Mouse (Mus musculus): Measurements from ENCODE around the gene Gm21981. TPM values are rescaled to one million over a fixed set of nuclear protein-coding genes. Genes with fewer than 3 reads are reported as not detected.

The Gm21981 gene
- polyA plus RNA-seq, 1 experiment = 1.4 TPM

- WGBS = under 1% methylated on average over 23 of the region's 23 CpGs
- no peak overlapping the region for H3K27ac ChIP-seq (ENCODE audit: control insufficient read depth, insufficient read depth, low read length)
- no peak for DNase-seq
Measured at GRCm38 (mm10) chr17:47695337-47695710, 1.1 kb upstream of the Gm21981 start.

GRCm38 (mm10) chr17:47694503-47695336 lies 465 bp upstream of the Gm21981 start, which contains the start of gene Prickle4:
TSS of gene Prickle4 (minus strand) at chr17:47694736.
- DNase-seq = peak; percentile 96
- no peaks in the 10 kb centered on the region for H3K36me3 ChIP-seq (ENCODE audit: control insufficient read depth, insufficient read depth, low read length)
- TF ChIP-seq POLR2A (IDR thresholded peaks at IDR 0.05; ENCODE audit: control insufficient read depth, extremely low read depth, insufficient read depth, low read length, poor library complexity) (peak; percentile 47; the same call in 1 of the 2 replicates), CTCF (IDR thresholded peaks at IDR 0.05; ENCODE audit: borderline replicate concordance, control insufficient read depth, extremely low read depth, insufficient read depth, low read length, poor library complexity) (peak; percentile 93)
- H3K4me3 ChIP-seq (ENCODE audit: control insufficient read depth, insufficient read depth, low read length) = peak within 1 kb of the TSS; percentile 57
- peaks cover 3% of the 10 kb centered on the region; the same call in 1 of the 2 replicates for H3K27me3 ChIP-seq (ENCODE audit: control insufficient read depth, insufficient read depth, low read length)
- no peak within 1 kb of the TSS for H3K27ac ChIP-seq (ENCODE audit: control insufficient read depth, insufficient read depth, low read length)
- under 1% methylated on average over 80 of the region's 82 CpGs for WGBS
- H3K4me1 ChIP-seq (replicated peaks; ENCODE audit: control insufficient read depth, insufficient read depth, low read length) = peaks cover 7% of the 10 kb centered on the region

More at GRCm38 (mm10) chr17:47695337-47695710, 1.1 kb upstream of the Gm21981 start:
- peaks cover 3% of the 10 kb centered on the region; the same call in 1 of the 2 replicates for H3K27me3 ChIP-seq (ENCODE audit: control insufficient read depth, insufficient read depth, low read length)
- H3K4me1 ChIP-seq (replicated peaks; ENCODE audit: control insufficient read depth, insufficient read depth, low read length) = peaks cover 7% of the 10 kb centered on the region
- H3K4me3 ChIP-seq (ENCODE audit: control insufficient read depth, insufficient read depth, low read length) = peak overlapping the region; percentile 57
- TF ChIP-seq POLR2A (IDR thresholded peaks at IDR 0.05; ENCODE audit: control insufficient read depth, extremely low read depth, insufficient read depth, low read length, poor library complexity) = no peak
- TF ChIP-seq CTCF (IDR thresholded peaks at IDR 0.05; ENCODE audit: borderline replicate concordance, control insufficient read depth, extremely low read depth, insufficient read depth, low read length, poor library complexity) = no peak
- no peaks in the 10 kb centered on the region for H3K36me3 ChIP-seq (ENCODE audit: control insufficient read depth, insufficient read depth, low read length)

- Histone ChIP-seq H3K4me1 (replicated peaks; ENCODE audit: control insufficient read depth, insufficient read depth, low read length) (peaks cover 12% of the 10 kb centered on the region), H3K4me3 (ENCODE audit: control insufficient read depth, insufficient read depth, low read length) (peak overlapping the region; percentile 57), H3K27ac (ENCODE audit: control insufficient read depth, insufficient read depth, low read length) (no peak overlapping the region), H3K36me3 (ENCODE audit: control insufficient read depth, insufficient read depth, low read length) (no peaks in the 10 kb centered on the region), H3K27me3 (ENCODE audit: control insufficient read depth, insufficient read depth, low read length) (peaks cover 3% of the 10 kb centered on the region; the same call in 1 of the 2 replicates)
- TF ChIP-seq POLR2A (IDR thresholded peaks at IDR 0.05; ENCODE audit: control insufficient read depth, extremely low read depth, insufficient read depth, low read length, poor library complexity) = no peak
- no peak for TF ChIP-seq CTCF (IDR thresholded peaks at IDR 0.05; ENCODE audit: borderline replicate concordance, control insufficient read depth, extremely low read depth, insufficient read depth, low read length, poor library complexity)
- no peak for DNase-seq
- 75% methylated on average over 13 of the region's 13 CpGs for WGBS
Measured at GRCm38 (mm10) chr17:47693671-47694441, 399 bp downstream of the Gm21981 start.

GRCm38 (mm10) chr17:47691650-47692049 lies 2.6 kb downstream of the Gm21981 start:
- Histone ChIP-seq H3K27ac (ENCODE audit: control insufficient read depth, insufficient read depth, low read length) (no peak overlapping the region), H3K36me3 (ENCODE audit: control insufficient read depth, insufficient read depth, low read length) (no peaks in the 10 kb centered on the region)
- 98% methylated on average over 3 of the region's 3 CpGs for WGBS

GRCm38 (mm10) chr17:47689894-47690293 lies 4.4 kb downstream of the Gm21981 start:
- Histone ChIP-seq H3K4me1 (replicated peaks; ENCODE audit: control insufficient read depth, insufficient read depth, low read length) (peaks cover 21% of the 10 kb centered on the region), H3K4me3 (ENCODE audit: control insufficient read depth, insufficient read depth, low read length) (no peak overlapping the region), H3K27ac (ENCODE audit: control insufficient read depth, insufficient read depth, low read length) (no peak overlapping the region), H3K27me3 (ENCODE audit: control insufficient read depth, insufficient read depth, low read length) (no peaks in the 10 kb centered on the region), H3K36me3 (ENCODE audit: control insufficient read depth, insufficient read depth, low read length) (no peaks in the 10 kb centered on the region)
- TF ChIP-seq CTCF (IDR thresholded peaks at IDR 0.05; ENCODE audit: borderline replicate concordance, control insufficient read depth, extremely low read depth, insufficient read depth, low read length, poor library complexity) (no peak), POLR2A (IDR thresholded peaks at IDR 0.05; ENCODE audit: control insufficient read depth, extremely low read depth, insufficient read depth, low read length, poor library complexity) (no peak)
- WGBS = 89% methylated on average over 8 of the region's 8 CpGs
- no peak for DNase-seq

More at GRCm38 (mm10) chr17:47691650-47692049, 2.6 kb downstream of the Gm21981 start:
- Histone ChIP-seq H3K4me1 (replicated peaks; ENCODE audit: control insufficient read depth, insufficient read depth, low read length) (peaks cover 24% of the 10 kb centered on the region), H3K27me3 (ENCODE audit: control insufficient read depth, insufficient read depth, low read length) (peaks cover 3% of the 10 kb centered on the region; the same call in 1 of the 2 replicates), H3K4me3 (ENCODE audit: control insufficient read depth, insufficient read depth, low read length) (no peak overlapping the region)
- TF ChIP-seq POLR2A (IDR thresholded peaks at IDR 0.05; ENCODE audit: control insufficient read depth, extremely low read depth, insufficient read depth, low read length, poor library complexity) (no peak), CTCF (IDR thresholded peaks at IDR 0.05; ENCODE audit: borderline replicate concordance, control insufficient read depth, extremely low read depth, insufficient read depth, low read length, poor library complexity) (no peak)
- DNase-seq = no peak

Measured in thymus, adult 2 months (tissue).